Mouse (Mus musculus): ENCODE measurements around the gene Lrrc25. TPM values are rescaled to one million over a fixed set of nuclear protein-coding genes. Genes with fewer than 3 reads are reported as not detected.
"Not testable (repeated sequence)": the region's sequence is repeated elsewhere in the genome, so short reads cannot be mapped to it uniquely, and the experiment has no call there.

Gene Lrrc25
- polyA plus RNA-seq, 1 experiment from 2014 or later, result 1.2 TPM

- no peak overlapping the region for H3K9ac ChIP-seq (ENCODE audit: low read length)
- H3K9me3 ChIP-seq (ENCODE audit: control insufficient read depth, low read length), result no peaks in the 10 kb centered on the region
- 45% methylated on average over 7 of the region's 7 CpGs for WGBS
- H3K4me1 ChIP-seq (replicated peaks; ENCODE audit: control insufficient read depth, insufficient read depth, low read length), result no peaks in the 10 kb centered on the region
- H3K4me3 ChIP-seq (ENCODE audit: low read depth, low read length), result no peak overlapping the region
- no peak overlapping the region for H3K4me2 ChIP-seq (ENCODE audit: low read length)
- peaks cover 87% of the 10 kb centered on the region for H3K36me3 ChIP-seq (ENCODE audit: control insufficient read depth, insufficient read depth, low read length)
- H3K27me3 ChIP-seq (replicated peaks; ENCODE audit: control insufficient read depth, insufficient read depth, low read length), result no peaks in the 10 kb centered on the region
- ATAC-seq (replicated peaks; ENCODE audit: low FRiP score, low TSS enrichment, low read depth) (peak; percentile 23; the same call in 1 of the 2 replicates), DNase-seq (ENCODE audit: low spot score) (no peak)
- no peak overlapping the region for H3K27ac ChIP-seq (ENCODE audit: low read depth)
These were observed 30.7 kb upstream of the Lrrc25 start for GRCm38 (mm10) chr8:70585258-70585652.

DNA sequence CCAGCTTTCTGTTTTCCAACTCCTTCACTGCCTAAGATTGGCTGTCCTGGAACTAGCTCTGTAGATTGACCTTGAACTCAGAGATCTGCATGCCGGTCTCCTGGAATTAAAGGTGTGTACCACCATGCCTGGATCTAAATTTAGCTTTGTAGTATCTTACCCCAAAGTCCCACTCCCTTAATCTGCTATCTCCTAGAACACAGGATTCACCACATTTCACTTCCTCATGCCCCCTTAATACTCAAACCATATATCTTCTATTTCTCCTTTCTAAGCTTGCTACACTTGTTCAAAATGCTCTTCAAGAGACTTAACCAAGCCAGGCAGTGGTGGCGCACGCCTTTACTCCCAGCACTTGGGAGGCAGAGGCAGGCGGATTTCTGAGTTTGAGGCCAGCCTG lies 28.0 kb upstream of the Lrrc25 start:
- H3K9ac ChIP-seq (ENCODE audit: low read length); DNase-seq (ENCODE audit: low spot score); H3K4me2 ChIP-seq (ENCODE audit: low read length); H3K9me3 ChIP-seq (ENCODE audit: control insufficient read depth, low read length); H3K4me3 ChIP-seq (ENCODE audit: low read depth, low read length); H3K4me1 ChIP-seq (replicated peaks; ENCODE audit: control insufficient read depth, insufficient read depth, low read length); ATAC-seq (replicated peaks; ENCODE audit: low FRiP score, low TSS enrichment, low read depth); H3K27ac ChIP-seq (ENCODE audit: low read depth); H3K27me3 ChIP-seq (replicated peaks; ENCODE audit: control insufficient read depth, insufficient read depth, low read length): not testable (repeated sequence)
- WGBS, result 93% methylated on average over 4 of the region's 4 CpGs
- H3K36me3 ChIP-seq (ENCODE audit: control insufficient read depth, insufficient read depth, low read length), result peaks cover 73% of the 10 kb centered on the region

GRCm38 (mm10) chr8:70591569-70591968 lies 24.4 kb upstream of the Lrrc25 start:
- WGBS, result 93% methylated on average over 12 of the region's 12 CpGs
- Histone ChIP-seq H3K4me1 (replicated peaks; ENCODE audit: control insufficient read depth, insufficient read depth, low read length) (peaks cover 16% of the 10 kb centered on the region), H3K27me3 (replicated peaks; ENCODE audit: control insufficient read depth, insufficient read depth, low read length) (no peaks in the 10 kb centered on the region), H3K4me3 (ENCODE audit: low read depth, low read length) (no peak overlapping the region), H3K36me3 (ENCODE audit: control insufficient read depth, insufficient read depth, low read length) (peaks cover 50% of the 10 kb centered on the region), H3K27ac (ENCODE audit: low read depth) (no peak overlapping the region), H3K9me3 (ENCODE audit: control insufficient read depth, low read length) (no peaks in the 10 kb centered on the region), H3K4me2 (ENCODE audit: low read length) (no peak overlapping the region), H3K9ac (ENCODE audit: low read length) (no peak overlapping the region)
- ATAC-seq (replicated peaks; ENCODE audit: low FRiP score, low TSS enrichment, low read depth) (no peak), DNase-seq (ENCODE audit: low spot score) (no peak)

DNA sequence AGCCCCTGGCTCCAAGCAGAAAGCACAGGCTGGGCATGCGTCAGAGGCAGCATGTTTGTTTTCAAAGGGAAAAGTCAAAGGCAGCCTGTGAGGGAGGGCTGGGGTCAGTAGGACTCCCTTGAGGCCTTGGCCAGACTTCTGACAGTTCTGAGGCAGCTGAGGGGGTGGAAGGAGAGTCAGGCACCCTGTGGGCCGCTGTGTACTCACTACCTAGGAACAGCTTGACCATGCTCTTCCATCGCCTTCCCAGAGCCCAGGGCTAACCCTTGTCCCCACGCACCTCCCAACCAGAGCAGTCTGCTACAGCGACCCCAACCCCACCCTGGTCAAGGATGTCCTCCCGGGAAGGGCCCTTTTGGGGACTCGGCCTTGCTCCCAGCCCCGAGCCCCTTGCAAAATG lies 22.8 kb upstream of the Lrrc25 start:
- peak overlapping the region; percentile 89 for H3K4me2 ChIP-seq (ENCODE audit: low read length)
- peak overlapping the region; percentile 83; the same call in 1 of the 2 replicates for H3K27ac ChIP-seq (ENCODE audit: low read depth)
- DNase-seq (ENCODE audit: low spot score) (no peak), ATAC-seq (replicated peaks; ENCODE audit: low FRiP score, low TSS enrichment, low read depth) (no peak)
- H3K36me3 ChIP-seq (ENCODE audit: control insufficient read depth, insufficient read depth, low read length), result peaks cover 40% of the 10 kb centered on the region
- H3K9ac ChIP-seq (ENCODE audit: low read length), result no peak overlapping the region
- peak overlapping the region; percentile 66; the same call in 1 of the 2 replicates for H3K4me3 ChIP-seq (ENCODE audit: low read depth, low read length)
- no peaks in the 10 kb centered on the region for H3K27me3 ChIP-seq (replicated peaks; ENCODE audit: control insufficient read depth, insufficient read depth, low read length)
- peaks cover 27% of the 10 kb centered on the region for H3K4me1 ChIP-seq (replicated peaks; ENCODE audit: control insufficient read depth, insufficient read depth, low read length)
- 44% methylated on average over 8 of the region's 8 CpGs for WGBS
- no peaks in the 10 kb centered on the region for H3K9me3 ChIP-seq (ENCODE audit: control insufficient read depth, low read length)

DNA sequence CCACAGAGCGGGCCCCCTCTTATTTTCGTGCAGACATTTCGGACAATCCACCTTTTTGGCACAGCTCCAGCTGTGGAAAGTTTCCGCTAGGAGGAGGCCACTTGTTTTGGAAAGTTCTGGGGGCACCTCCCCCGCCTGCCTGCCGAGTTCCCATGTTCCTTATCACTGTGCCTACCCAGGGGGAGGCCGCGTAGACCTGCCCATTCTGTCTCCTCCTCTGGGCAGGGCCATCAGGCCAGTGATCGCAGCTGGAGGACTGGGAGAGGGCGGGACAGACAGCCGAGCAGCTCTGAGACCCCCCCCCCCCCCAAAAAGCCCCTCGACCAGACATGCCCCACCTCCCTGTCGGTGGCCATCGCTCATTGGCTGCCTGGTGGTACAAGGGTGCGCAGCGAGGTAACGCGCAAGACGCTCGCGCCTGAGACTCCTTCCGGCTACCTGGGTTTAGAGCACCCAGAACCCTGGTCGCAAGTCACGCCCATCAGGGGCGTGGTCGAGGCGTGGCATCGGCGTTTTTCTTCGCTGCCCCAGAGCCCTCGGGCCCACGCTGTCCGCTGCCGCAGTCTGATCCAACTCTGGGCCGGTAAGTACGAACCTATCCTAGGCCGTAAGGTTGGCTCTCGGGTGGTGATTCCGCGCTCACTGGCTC lies 21.9 kb upstream of the Lrrc25 start, which contains the start of gene Isyna1:
Gene Isyna1 (plus strand): TSS at position 413 of the 649 bp plus-strand sequence.
- peak within 1 kb of the TSS; percentile 66 for H3K4me3 ChIP-seq (ENCODE audit: low read depth, low read length)
- WGBS, result under 1% methylated on average over 40 of the region's 40 CpGs
- peak within 1 kb of the TSS; percentile 89 for H3K4me2 ChIP-seq (ENCODE audit: low read length)
- peak; percentile 90 for ATAC-seq (replicated peaks; ENCODE audit: low FRiP score, low TSS enrichment, low read depth)
- H3K27me3 ChIP-seq (replicated peaks; ENCODE audit: control insufficient read depth, insufficient read depth, low read length), result no peaks in the 10 kb centered on the region
- peak within 1 kb of the TSS; percentile 83 for H3K27ac ChIP-seq (ENCODE audit: low read depth)
- H3K9me3 ChIP-seq (ENCODE audit: control insufficient read depth, low read length), result no peaks in the 10 kb centered on the region
- peaks cover 34% of the 10 kb centered on the region for H3K36me3 ChIP-seq (ENCODE audit: control insufficient read depth, insufficient read depth, low read length)
- H3K9ac ChIP-seq (ENCODE audit: low read length), result peak within 1 kb of the TSS; percentile 65
- peaks cover 36% of the 10 kb centered on the region for H3K4me1 ChIP-seq (replicated peaks; ENCODE audit: control insufficient read depth, insufficient read depth, low read length)
- peak; percentile 94 for DNase-seq (ENCODE audit: low spot score)

- Histone ChIP-seq H3K9ac (ENCODE audit: low read length) (peak overlapping the region; percentile 65), H3K4me3 (ENCODE audit: low read depth, low read length) (peak overlapping the region; percentile 66), H3K9me3 (ENCODE audit: control insufficient read depth, low read length) (no peaks in the 10 kb centered on the region), H3K36me3 (ENCODE audit: control insufficient read depth, insufficient read depth, low read length) (peaks cover 30% of the 10 kb centered on the region), H3K4me1 (replicated peaks; ENCODE audit: control insufficient read depth, insufficient read depth, low read length) (peaks cover 40% of the 10 kb centered on the region), H3K27me3 (replicated peaks; ENCODE audit: control insufficient read depth, insufficient read depth, low read length) (no peaks in the 10 kb centered on the region), H3K4me2 (ENCODE audit: low read length) (peak overlapping the region; percentile 89), H3K27ac (ENCODE audit: low read depth) (peak overlapping the region; percentile 83; the same call in 1 of the 2 replicates)
- no peak for DNase-seq (ENCODE audit: low spot score)
- peak; percentile 33 for ATAC-seq (replicated peaks; ENCODE audit: low FRiP score, low TSS enrichment, low read depth)
- 10% methylated on average over 81 of the region's 82 CpGs for WGBS
These were observed 21.1 kb upstream of the Lrrc25 start for GRCm38 (mm10) chr8:70594621-70595564.

GRCm38 (mm10) chr8:70595811-70596210 lies 20.1 kb upstream of the Lrrc25 start:
- Histone ChIP-seq H3K36me3 (ENCODE audit: control insufficient read depth, insufficient read depth, low read length) (peaks cover 22% of the 10 kb centered on the region), H3K4me2 (ENCODE audit: low read length) (no peak overlapping the region; the same call in 1 of the 2 replicates), H3K27me3 (replicated peaks; ENCODE audit: control insufficient read depth, insufficient read depth, low read length) (no peaks in the 10 kb centered on the region), H3K9me3 (ENCODE audit: control insufficient read depth, low read length) (no peaks in the 10 kb centered on the region), H3K4me3 (ENCODE audit: low read depth, low read length) (no peak overlapping the region), H3K27ac (ENCODE audit: low read depth) (no peak overlapping the region), H3K4me1 (replicated peaks; ENCODE audit: control insufficient read depth, insufficient read depth, low read length) (peaks cover 49% of the 10 kb centered on the region), H3K9ac (ENCODE audit: low read length) (no peak overlapping the region)
- 94% methylated on average over 12 of the region's 12 CpGs for WGBS
- DNase-seq (ENCODE audit: low spot score), result no peak
- ATAC-seq (replicated peaks; ENCODE audit: low FRiP score, low TSS enrichment, low read depth), result no peak

DNA sequence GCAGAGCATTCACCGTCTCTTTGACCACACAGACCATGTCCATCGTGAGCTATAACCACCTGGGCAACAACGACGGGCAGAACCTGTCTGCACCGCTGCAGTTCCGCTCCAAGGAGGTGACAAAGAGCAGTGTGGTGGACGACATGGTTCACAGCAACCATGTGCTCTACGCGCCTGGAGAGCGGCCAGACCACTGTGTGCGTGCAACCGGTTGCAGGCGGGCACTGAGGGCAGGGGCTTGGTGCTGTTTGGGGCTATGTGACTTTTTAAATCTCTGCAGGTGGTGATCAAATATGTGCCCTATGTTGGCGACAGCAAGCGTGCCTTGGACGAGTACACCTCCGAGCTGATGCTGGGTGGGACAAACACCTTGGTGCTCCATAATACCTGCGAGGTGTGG lies 19.7 kb upstream of the Lrrc25 start:
- H3K27me3 ChIP-seq (replicated peaks; ENCODE audit: control insufficient read depth, insufficient read depth, low read length), result no peaks in the 10 kb centered on the region
- no peak overlapping the region for H3K4me2 ChIP-seq (ENCODE audit: low read length)
- H3K9ac ChIP-seq (ENCODE audit: low read length), result no peak overlapping the region
- peaks cover 53% of the 10 kb centered on the region for H3K4me1 ChIP-seq (replicated peaks; ENCODE audit: control insufficient read depth, insufficient read depth, low read length)
- 95% methylated on average over 18 of the region's 18 CpGs for WGBS
- ATAC-seq (replicated peaks; ENCODE audit: low FRiP score, low TSS enrichment, low read depth), result no peak
- H3K9me3 ChIP-seq (ENCODE audit: control insufficient read depth, low read length), result no peaks in the 10 kb centered on the region
- no peak for DNase-seq (ENCODE audit: low spot score)
- H3K36me3 ChIP-seq (ENCODE audit: control insufficient read depth, insufficient read depth, low read length), result peaks cover 21% of the 10 kb centered on the region
- H3K27ac ChIP-seq (ENCODE audit: low read depth), result no peak overlapping the region
- H3K4me3 ChIP-seq (ENCODE audit: low read depth, low read length), result no peak overlapping the region
